Comparison of ENCODE assay signal across 9 mouse cellular contexts in genomic region chr11:55378371-55378770, GRCm38 (mm10). TPM values are rescaled to one million over a fixed set of nuclear protein-coding genes. Genes with fewer than 3 reads are reported as not detected.
A peak's percentile ranks its signal among the peaks of the same experiment; 100 is the strongest.
DNase-seq lines count a peak whose midpoint lies in the region; ATAC-seq and TF ChIP-seq lines count a peak whose summit lies in the region.
"Had no signal": no experiment of that assay in that cellular context is flagged by ENCODE, and none has a peak within 500 bp of the region (broad histone marks: within the 10 kb centered on the region; RNA-seq: fewer than 3 reads in every experiment).

No protein-coding gene starts in this region.

- peak; percentile 56 for DNase-seq in layer of hippocampus, adult 11-12 months (ENCODE audit: low spot score)
- DNase-seq in layer of hippocampus, adult 9-10 months (ENCODE audit: low spot score): no peak
- DNase-seq in forebrain, postnatal 0 days: peak; percentile 70
- peak; percentile 58 for DNase-seq in heart, postnatal 25 days (ENCODE audit: low spot score)
- DNase-seq in layer of hippocampus, postnatal 36 days: peak; percentile 54 to 56
- peak; percentile 80 for DNase-seq in midbrain, postnatal 0 days (ENCODE audit: low spot score)
- no peak for DNase-seq in c-Kit-positive CD71-positive TER-119-positive erythroid progenitor cells, embryonic 14.5 days (ENCODE audit: low spot score)
- no peak for DNase-seq in testis, postnatal 10 days (ENCODE audit: low spot score)

- 38% methylated on average over 5 of the region's 5 CpGs for WGBS in forebrain, postnatal 0 days
- 50% methylated on average over 5 of the region's 5 CpGs for WGBS in midbrain, postnatal 0 days

- H3K4me1 ChIP-seq in forebrain, postnatal 0 days (ENCODE audit: insufficient read depth): no peaks in the 10 kb centered on the region
- no peaks in the 10 kb centered on the region for H3K4me1 ChIP-seq in midbrain, postnatal 0 days (ENCODE audit: insufficient read depth, low read length)

- no peak overlapping the region for H3K4me2 ChIP-seq in forebrain, postnatal 0 days (ENCODE audit: low read depth)
- H3K4me2 ChIP-seq in midbrain, postnatal 0 days (ENCODE audit: low read depth, low read length, poor library complexity, severe bottlenecking): no peak overlapping the region

- H3K9me3 ChIP-seq in forebrain, postnatal 0 days (ENCODE audit: low read length): no peaks in the 10 kb centered on the region
- H3K9me3 ChIP-seq in midbrain, postnatal 0 days (ENCODE audit: low read length): no peaks in the 10 kb centered on the region

- H3K27ac ChIP-seq in forebrain, postnatal 0 days (ENCODE audit: low read depth, low read length): no peak overlapping the region
- H3K27ac ChIP-seq in midbrain, postnatal 0 days (ENCODE audit: low read depth, low read length): no peak overlapping the region

- intact Hi-C loops in heart, postnatal 25 days (cut with DNase I): no loop called here

- no peaks in the 10 kb centered on the region for H3K36me3 ChIP-seq in forebrain, postnatal 0 days (ENCODE audit: insufficient read depth)
- no peaks in the 10 kb centered on the region for H3K36me3 ChIP-seq in midbrain, postnatal 0 days (ENCODE audit: insufficient read depth, low read length)

- ATAC-seq in forebrain, postnatal 0 days: peak; percentile 93
- no peak for ATAC-seq in midbrain, postnatal 0 days (ENCODE audit: low FRiP score)

- no peak overlapping the region for H3K9ac ChIP-seq in forebrain, postnatal 0 days
- no peak overlapping the region for H3K9ac ChIP-seq in midbrain, postnatal 0 days (replicated peaks; ENCODE audit: low read length, poor library complexity, severe bottlenecking)

- no peaks in the 10 kb centered on the region for H3K27me3 ChIP-seq in forebrain, postnatal 0 days (ENCODE audit: insufficient read depth, low read length)
- H3K27me3 ChIP-seq in midbrain, postnatal 0 days (ENCODE audit: insufficient read depth, low read length): no peaks in the 10 kb centered on the region

- no peak for TF ChIP-seq CTCF in forebrain, postnatal 0 days (IDR thresholded peaks at IDR 0.05; ENCODE audit: low read depth)
- TF ChIP-seq CTCF in midbrain, postnatal 0 days (IDR thresholded peaks at IDR 0.05): no peak

- no peak overlapping the region for H3K4me3 ChIP-seq in forebrain, postnatal 0 days (ENCODE audit: low read depth, low read length)
- H3K4me3 ChIP-seq in midbrain, postnatal 0 days (ENCODE audit: low read depth, low read length): no peak overlapping the region

RNA-seq across cellular contexts. Expression of gene Fat2, which starts 42.0 kb away (rescaled TPM):
- total RNA-seq in forebrain, postnatal 0 days (2014; rRNA removed): 0.38 and 0.52 TPM in 2 replicates
- polyA plus RNA-seq in forebrain, postnatal 0 days (2015; fragmentation: Nextera tagmentation; extraction: Ambion mirVana): 0.01 and 0.06 TPM in 2 replicates
- under 1 TPM in 1 of 2 experiments, not detected in 1; 0.08 TPM for total RNA-seq in heart, postnatal 25 days (2021)
- under 1 TPM; 0.17 to 0.43 TPM for total RNA-seq in layer of hippocampus, postnatal 36 days (2021)
- total RNA-seq in midbrain, postnatal 0 days (2014; rRNA removed): 1.1 and 4.2 TPM in 2 replicates
- 0.04 TPM in 2 replicates for polyA plus RNA-seq in midbrain, postnatal 0 days (2015; fragmentation: Nextera tagmentation; extraction: Ambion mirVana)
- polyA plus RNA-seq: small intestine, adult 2 months had no signal

RNA-seq across cellular contexts. Expression of gene Sparc, which starts 44.6 kb away (rescaled TPM):
- 180 and 264 TPM in 2 replicates for total RNA-seq in forebrain, postnatal 0 days (2014; rRNA removed)
- 437 and 510 TPM in 2 replicates for polyA plus RNA-seq in forebrain, postnatal 0 days (2015; fragmentation: Nextera tagmentation; extraction: Ambion mirVana)
- 100 to 1,000 TPM; 785 to 951 TPM for total RNA-seq in heart, postnatal 25 days (2021)
- total RNA-seq in layer of hippocampus, postnatal 36 days (2021): 100 to 1,000 TPM; 312 to 317 TPM
- total RNA-seq in midbrain, postnatal 0 days (2014; rRNA removed): 261 and 313 TPM in 2 replicates
- polyA plus RNA-seq in midbrain, postnatal 0 days (2015; fragmentation: Nextera tagmentation; extraction: Ambion mirVana): 570 and 625 TPM in 2 replicates

Comparison
In these comparisons a context has a peak if more than half of its experiments do, and no peak if none do; other contexts are left out.
1. DNase-seq: peak in layer of hippocampus, adult 11-12 months (single experiment), forebrain, postnatal 0 days (single experiment), heart, postnatal 25 days (single experiment), layer of hippocampus, postnatal 36 days (2 of 2) and midbrain, postnatal 0 days (single experiment); none in layer of hippocampus, adult 9-10 months (single experiment), c-Kit-positive CD71-positive TER-119-positive erythroid progenitor cells, embryonic 14.5 days (single experiment) and testis, postnatal 10 days (single experiment).